Mouse (Mus musculus) small intestine, adult 2 months (tissue): Measurements from ENCODE around the gene Adgrg5. TPM values are rescaled to one million over a fixed set of nuclear protein-coding genes. Genes with fewer than 3 reads are reported as not detected.

Experiments used
- H3K27ac ChIP-seq: fragments of 200-500 bp; 2 replicates; pipeline ENCODE4 v1.5.1; 2012; ENCODE audit warnings: low read depth, low read length, control low read depth, inconsistent platforms; ENCODE audit not compliant: insufficient read depth
- H3K27me3 ChIP-seq: fragments of 200-500 bp; 2 replicates; pipeline ENCODE4 v1.6.1; 2012; ENCODE audit warnings: mild to moderate bottlenecking, moderate library complexity, low read length, inconsistent platforms; ENCODE audit not compliant: control insufficient read depth, insufficient read depth
- H3K36me3 ChIP-seq: fragments of 200-500 bp; 2 replicates; pipeline ENCODE4 v1.6.1; 2012; ENCODE audit warnings: mild to moderate bottlenecking, low read length, control low read depth, inconsistent platforms; ENCODE audit not compliant: control insufficient read depth, insufficient read depth
- H3K4me1 ChIP-seq: fragments of 200-500 bp; 2 replicates; pipeline ENCODE4 v1.6.1; 2012; ENCODE audit warnings: low read length, inconsistent platforms, mixed read lengths; ENCODE audit not compliant: control insufficient read depth, insufficient read depth, insufficient read length
- H3K4me3 ChIP-seq: fragments of 200-500 bp; 2 replicates; pipeline ENCODE4 v1.5.1; 2012; ENCODE audit warnings: low read depth, mild to moderate bottlenecking, control low read depth, inconsistent platforms, low read length, moderate library complexity
- CTCF ChIP-seq: fragments of 200-500 bp; IDR thresholded peaks from 2 replicates; pipeline ENCODE4 v1.5.1; 2012; ENCODE audit warnings: low read depth, mild to moderate bottlenecking, control low read depth, inconsistent platforms, low read length, moderate library complexity, mixed read lengths; ENCODE audit not compliant: insufficient replicate concordance, insufficient read length; ENCODE audit errors: extremely low read depth
- POLR2A ChIP-seq: fragments of 200-500 bp; IDR thresholded peaks from 2 replicates; pipeline ENCODE4 v1.6.1; 2012; ENCODE audit warnings: low read depth, mild to moderate bottlenecking, control low read depth, inconsistent platforms, low read length, moderate library complexity
- WGBS: fragments of 180-500 bp; shearing (Covaris S2); methylation state at CpG from one replicate; pipeline ENCODE4 v1.1.7; 2018; 5-methylcytosine and 5-hydroxymethylcytosine counted together
- polyA plus RNA-seq: library from polyadenylated mRNA; depleted of rRNA; stranded (reverse); fragments of >200 nt; gene quantifications from 2 replicates; pipeline ENCODE4 v1.2.3, GENCODE M21; 2012; rRNA removed

The Adgrg5 gene
- polyA plus RNA-seq, 1 experiment, result 15.4 TPM

DNA sequence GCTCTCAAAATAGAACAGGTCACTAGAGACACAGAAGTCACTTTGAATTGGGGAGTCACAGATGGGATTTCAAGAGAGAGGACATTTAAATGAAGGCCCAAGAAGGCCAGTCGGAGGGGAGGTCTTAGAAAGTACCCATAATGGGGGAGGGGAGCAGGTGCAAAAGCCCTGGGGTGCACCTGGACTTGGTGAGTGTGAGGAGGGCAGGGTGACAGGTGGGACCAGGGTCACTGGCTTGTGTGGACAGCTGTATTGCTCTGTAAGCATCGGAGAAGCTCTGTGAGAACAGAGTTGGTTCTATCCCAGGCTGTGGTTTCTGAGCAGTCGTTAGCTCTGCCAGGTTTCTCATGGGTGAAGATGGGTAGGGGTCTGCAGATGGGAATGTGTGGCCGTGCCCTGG is 68.5 kb downstream of the Adgrg5 start:
- no peak for TF ChIP-seq POLR2A
- no peak for TF ChIP-seq CTCF
- H3K27me3 ChIP-seq, result no peaks in the 10 kb centered on the region
- WGBS, result 82% methylated on average over 4 of the region's 4 CpGs
- peaks cover 5% of the 10 kb centered on the region; the same call in 1 of the 2 replicates for H3K4me1 ChIP-seq
- H3K36me3 ChIP-seq, result no peaks in the 10 kb centered on the region
- no peak overlapping the region for H3K27ac ChIP-seq
- no peak overlapping the region for H3K4me3 ChIP-seq

DNA sequence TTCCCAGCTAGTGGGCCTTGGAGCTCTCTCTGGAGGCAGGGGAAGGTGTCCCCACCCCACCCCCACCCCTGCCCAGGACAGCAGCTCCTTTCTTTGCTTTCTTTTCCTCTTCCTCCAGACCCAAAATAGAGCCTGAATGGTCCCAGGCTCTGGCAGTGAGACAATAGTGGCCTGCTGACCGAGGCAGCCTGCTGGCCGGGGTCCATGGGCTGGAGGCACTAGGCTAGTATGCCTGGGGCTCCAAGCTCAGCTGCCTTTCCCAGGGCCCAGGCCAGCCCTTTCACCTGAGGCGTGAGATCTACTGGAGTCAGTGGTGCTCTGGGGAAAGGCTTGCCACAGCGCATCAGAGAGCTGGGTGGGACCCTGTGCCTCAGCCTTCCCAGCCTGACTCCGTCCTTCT is 69.0 kb downstream of the Adgrg5 start:
- Histone ChIP-seq H3K27ac (no peak overlapping the region), H3K36me3 (no peaks in the 10 kb centered on the region), H3K4me3 (no peak overlapping the region), H3K4me1 (peaks cover 5% of the 10 kb centered on the region), H3K27me3 (no peaks in the 10 kb centered on the region)
- WGBS, result 74% methylated on average over 5 of the region's 5 CpGs
- TF ChIP-seq CTCF (no peak), POLR2A (no peak)

Other genes starting within 250 kb of the Adgrg5 start
- 50.9 and 84.3 TPM in 2 replicates for gene Pllp, start 227.4 kb upstream of the Adgrg5 start, polyA plus RNA-seq
- gene Ccl22, start 178.1 kb upstream of the Adgrg5 start, polyA plus RNA-seq, result 4.2 and 6.5 TPM in 2 replicates
- gene Cx3cl1, start 151.7 kb upstream of the Adgrg5 start, polyA plus RNA-seq, result 55.9 and 160 TPM in 2 replicates
- 0.62 and 0.94 TPM in 2 replicates for gene Ccl17, start 113.2 kb upstream of the Adgrg5 start, polyA plus RNA-seq
- gene Coq9, start 85.4 kb upstream of the Adgrg5 start, polyA plus RNA-seq, result 154 and 238 TPM in 2 replicates
- gene Ciapin1, start 85.3 kb upstream of the Adgrg5 start, polyA plus RNA-seq, result 16.7 and 32.0 TPM in 2 replicates
- gene Polr2c, start 66.2 kb upstream of the Adgrg5 start, polyA plus RNA-seq, result 32.3 and 57.1 TPM in 2 replicates
- 58.8 and 156 TPM in 2 replicates for gene Dok4, start 47.4 kb upstream of the Adgrg5 start, polyA plus RNA-seq
- 8.1 TPM in 2 replicates for gene Ccdc102a, start 5.6 kb upstream of the Adgrg5 start, polyA plus RNA-seq
- 32.3 and 36.4 TPM in 2 replicates for gene Adgrg1, start 51.1 kb downstream of the Adgrg5 start, polyA plus RNA-seq
- gene Adgrg3, start 94.0 kb downstream of the Adgrg5 start, polyA plus RNA-seq, result 3.5 and 7.6 TPM in 2 replicates
- not detected in 2 replicates for gene Drc7, start 131.4 kb downstream of the Adgrg5 start, polyA plus RNA-seq
- 7.9 and 17.7 TPM in 2 replicates for gene Katnb1, start 157.5 kb downstream of the Adgrg5 start, polyA plus RNA-seq